Mouse (Mus musculus) ovary, adult 2 months (tissue): Measurements from ENCODE around the gene Vamp1. TPM values are rescaled to one million over a fixed set of nuclear protein-coding genes. Genes with fewer than 3 reads are reported as not detected.

Experiments
- polyA plus RNA-seq: library from polyadenylated mRNA; depleted of rRNA; stranded (reverse); fragments of >200 nt; gene quantifications from 2 replicates; pipeline ENCODE4 v1.2.3, GENCODE M21; 2012; rRNA removed

The Vamp1 gene
- polyA plus RNA-seq = 12.0 and 13.6 TPM in 2 replicates

GRCm38 (mm10) chr6:125215148-125215954, at the start of gene Vamp1:
Vamp1 (plus strand) TSS chr6:125215551.

GRCm38 (mm10) chr6:125166051-125166751, 49.1 kb upstream of the Vamp1 start, which contains the start of gene Gapdh:
Gapdh (minus strand) TSS chr6:125166467.

GRCm38 (mm10) chr6:125191332-125192015, 23.9 kb upstream of the Vamp1 start, which contains the start of the genes Ncapd2 and Mrpl51:
Ncapd2 (minus strand) TSS chr6:125191701.
Mrpl51 (plus strand) TSS chr6:125191801.

GRCm38 (mm10) chr6:125231117-125232044, 16.0 kb downstream of the Vamp1 start, which contains the start of gene Tapbpl:
Tapbpl (minus strand) TSS chr6:125231860.

GRCm38 (mm10) chr6:125236782-125237181, 21.4 kb downstream of the Vamp1 start, which contains the start of gene Cd27:
Cd27 (minus strand) TSS chr6:125237010.

GRCm38 (mm10) chr6:125285890-125286289, 70.5 kb downstream of the Vamp1 start, which contains the start of gene Tuba3a:
Tuba3a (minus strand) TSS chr6:125286042.

Other genes with a start within 250 kb of the Vamp1 start
- 5.2 and 10.1 TPM in 2 replicates for gene Pianp, start 218.9 kb upstream of the Vamp1 start, polyA plus RNA-seq
- gene Zfp384, start 206.4 kb upstream of the Vamp1 start, polyA plus RNA-seq = 70.1 and 85.2 TPM in 2 replicates
- 48.6 and 50.5 TPM in 2 replicates for gene Ing4, start 175.8 kb upstream of the Vamp1 start, polyA plus RNA-seq
- gene Acrbp, start 165.9 kb upstream of the Vamp1 start, polyA plus RNA-seq = 18.8 and 27.3 TPM in 2 replicates
- gene Lpar5, start 147.6 kb upstream of the Vamp1 start, polyA plus RNA-seq = 5.5 and 5.9 TPM in 2 replicates
- 118 and 161 TPM in 2 replicates for gene Chd4, start 119.6 kb upstream of the Vamp1 start, polyA plus RNA-seq
- 20.9 and 24.3 TPM in 2 replicates for gene Nop2, start 83.6 kb upstream of the Vamp1 start, polyA plus RNA-seq
- gene Iffo1, start 70.3 kb upstream of the Vamp1 start, polyA plus RNA-seq = 52.0 and 67.4 TPM in 2 replicates
- 2,908 and 2,970 TPM in 2 replicates for gene Gapdh, start 49.1 kb upstream of the Vamp1 start, polyA plus RNA-seq
- 65.1 and 85.6 TPM in 2 replicates for gene Ncapd2, start 23.9 kb upstream of the Vamp1 start, polyA plus RNA-seq
- gene Mrpl51, start 23.8 kb upstream of the Vamp1 start, polyA plus RNA-seq = 49.6 and 65.4 TPM in 2 replicates
- gene Tapbpl, start 16.3 kb downstream of the Vamp1 start, polyA plus RNA-seq = 11.3 and 16.8 TPM in 2 replicates
- 0.50 and 0.63 TPM in 2 replicates for gene Cd27, start 21.5 kb downstream of the Vamp1 start, polyA plus RNA-seq
- gene Tuba3a, start 70.5 kb downstream of the Vamp1 start, polyA plus RNA-seq = 6.7 and 7.2 TPM in 2 replicates
- gene Ltbr, start 98.3 kb downstream of the Vamp1 start, polyA plus RNA-seq = 126 and 139 TPM in 2 replicates
- gene Scnn1a, start 105.1 kb downstream of the Vamp1 start, polyA plus RNA-seq = 3.1 and 4.0 TPM in 2 replicates
- gene Tnfrsf1a, start 133.8 kb downstream of the Vamp1 start, polyA plus RNA-seq = 181 and 196 TPM in 2 replicates
- 1.4 and 1.6 TPM in 2 replicates for gene Plekhg6, start 165.2 kb downstream of the Vamp1 start, polyA plus RNA-seq